Mouse (Mus musculus): ENCODE measurements around the gene Hoxa7.

The Hoxa7 gene

DNA sequence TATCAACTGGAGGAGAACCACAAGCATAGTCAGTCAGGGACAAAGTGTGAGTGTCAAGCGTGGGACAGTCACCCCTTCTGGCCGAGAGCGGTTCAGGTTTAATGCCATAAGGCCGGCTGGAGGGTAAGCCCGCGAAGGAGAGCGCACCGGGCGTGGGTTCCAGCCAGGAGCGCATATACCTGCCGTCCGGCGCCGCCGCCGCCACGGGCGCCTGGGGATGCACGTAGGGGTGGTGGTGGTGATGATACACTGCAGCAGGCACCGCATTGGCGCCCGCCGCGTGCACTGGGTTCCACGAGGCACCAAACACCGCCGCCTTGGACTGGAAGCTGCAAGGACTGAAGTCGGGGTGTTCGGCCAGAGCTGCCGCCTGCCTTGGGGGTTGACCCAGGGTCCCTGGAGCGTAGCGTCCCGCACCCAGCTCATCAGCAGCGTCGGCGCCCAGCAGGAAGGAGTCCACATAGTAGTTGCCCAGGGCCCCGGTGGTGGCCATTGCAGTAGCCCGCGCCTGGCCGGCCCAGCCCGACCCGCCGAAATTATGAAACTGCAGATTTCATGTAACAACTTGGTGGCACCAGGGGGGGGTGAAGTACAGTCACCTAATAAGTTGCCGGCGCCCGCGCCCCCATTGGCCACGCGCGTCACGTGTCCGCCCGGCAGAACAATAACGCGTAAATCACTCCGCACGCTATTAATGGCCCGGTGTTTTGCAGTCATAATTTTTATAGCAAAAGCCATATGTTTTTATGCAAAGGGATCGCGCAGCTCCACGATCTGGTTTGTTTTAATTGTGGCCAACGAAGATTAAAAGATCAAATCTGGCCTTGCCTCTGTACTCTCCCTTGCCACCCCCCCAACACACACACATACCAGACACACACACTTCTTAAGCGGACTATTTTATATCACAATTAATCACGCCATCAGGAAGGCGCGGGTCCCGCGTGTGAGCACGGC, 4.2 kb upstream of the Hoxa7 start:
- peak; percentile 94 to 95 for DNase-seq

DNA sequence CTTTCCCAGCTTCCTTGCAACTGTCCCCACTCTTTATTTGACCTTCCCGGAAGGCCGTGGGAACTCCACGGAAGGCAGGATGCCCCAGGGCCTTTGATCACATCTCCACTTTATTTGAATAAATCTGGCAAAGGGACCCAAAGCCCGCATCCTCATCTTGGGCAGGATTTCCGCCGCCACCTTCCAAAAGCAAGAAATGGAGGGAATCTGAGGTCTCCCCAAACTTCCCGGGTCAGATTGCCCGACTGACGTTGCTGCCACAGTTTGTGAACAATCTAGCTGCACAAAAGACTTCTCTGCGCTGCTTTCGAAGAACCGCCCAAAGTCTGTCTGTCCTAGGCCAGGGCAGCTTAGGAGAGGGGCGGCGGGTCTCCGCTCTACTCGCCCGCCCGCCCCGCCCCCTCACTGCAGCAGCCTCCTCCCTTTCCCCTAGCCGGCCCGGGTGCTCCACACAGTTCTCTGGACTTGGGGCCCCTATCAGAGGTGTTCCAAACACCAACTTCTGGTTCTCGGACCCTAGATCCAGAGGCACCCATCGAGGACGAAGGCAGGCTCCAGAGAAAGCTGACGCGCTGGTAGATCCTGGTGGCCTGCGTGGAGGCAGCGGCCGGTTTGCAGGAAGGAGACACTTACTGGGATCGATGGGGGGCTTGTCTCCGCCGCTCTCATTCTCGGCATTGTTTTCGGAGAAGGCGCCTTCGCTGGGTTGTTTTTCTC, 3.4 kb upstream of the Hoxa7 start:
- peak in 1 of 2 experiments; percentile 61 for DNase-seq

DNA sequence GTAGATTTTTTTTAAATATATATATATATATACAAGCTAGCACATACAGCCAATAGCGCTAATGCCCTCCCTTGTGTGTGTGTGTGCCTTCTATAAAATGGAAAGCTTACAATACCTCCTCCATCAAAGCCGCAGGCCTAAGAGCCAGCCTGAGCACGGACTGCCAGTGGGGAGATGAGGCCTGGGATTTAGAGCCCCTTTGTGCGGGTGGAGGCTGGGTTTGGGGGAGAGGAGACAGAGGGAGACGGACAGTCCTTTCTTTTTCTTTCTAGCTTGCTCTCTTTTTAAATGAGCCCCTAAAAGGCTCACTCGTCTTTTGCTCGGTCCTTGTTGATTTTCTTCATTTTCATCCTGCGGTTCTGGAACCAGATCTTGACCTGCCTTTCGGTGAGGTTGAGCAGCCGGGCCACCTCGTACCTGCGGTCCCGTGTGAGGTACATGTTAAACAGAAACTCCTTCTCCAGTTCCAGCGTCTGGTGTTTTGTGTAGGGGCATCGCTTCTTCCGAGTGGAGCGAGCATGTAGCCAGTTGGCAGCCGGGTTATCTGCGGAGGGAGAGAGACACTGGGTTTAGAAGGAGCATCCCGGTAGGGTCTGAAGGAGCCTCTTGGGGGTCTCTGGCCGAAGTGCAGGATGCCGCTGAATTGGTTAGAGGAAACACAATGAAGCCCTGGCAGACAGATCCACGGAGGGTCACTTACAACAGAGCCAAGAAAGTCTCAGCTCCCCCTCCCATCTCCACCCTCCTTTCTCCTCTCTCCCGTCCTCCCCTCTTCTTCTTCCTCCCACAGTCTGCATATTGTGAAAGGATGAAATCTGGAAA, 2.5 kb upstream of the Hoxa7 start:
- peak in 1 of 2 experiments; percentile 56 for DNase-seq

DNA sequence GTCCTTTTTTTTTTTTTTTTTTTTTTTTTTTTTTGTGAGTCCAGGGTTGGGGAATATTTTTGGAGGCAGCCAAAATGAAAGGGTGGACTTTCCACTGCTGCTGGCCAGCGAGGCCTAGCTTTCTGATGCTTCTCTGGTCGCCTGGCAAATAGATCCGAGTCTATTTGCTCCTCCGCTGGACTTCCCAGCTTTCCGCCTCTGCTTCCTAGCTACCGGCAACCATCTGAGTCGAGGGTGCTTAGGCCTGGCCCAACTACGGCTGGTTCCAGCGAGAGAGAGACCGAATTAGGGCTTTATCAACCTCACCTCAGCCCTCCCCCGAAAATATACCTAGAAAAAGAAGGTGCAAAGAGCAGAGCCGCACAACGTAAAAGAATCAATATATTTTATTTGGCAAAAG, 1.1 kb upstream of the Hoxa7 start:
- DNase-seq: peak in 1 of 2 experiments; percentile 52

DNA sequence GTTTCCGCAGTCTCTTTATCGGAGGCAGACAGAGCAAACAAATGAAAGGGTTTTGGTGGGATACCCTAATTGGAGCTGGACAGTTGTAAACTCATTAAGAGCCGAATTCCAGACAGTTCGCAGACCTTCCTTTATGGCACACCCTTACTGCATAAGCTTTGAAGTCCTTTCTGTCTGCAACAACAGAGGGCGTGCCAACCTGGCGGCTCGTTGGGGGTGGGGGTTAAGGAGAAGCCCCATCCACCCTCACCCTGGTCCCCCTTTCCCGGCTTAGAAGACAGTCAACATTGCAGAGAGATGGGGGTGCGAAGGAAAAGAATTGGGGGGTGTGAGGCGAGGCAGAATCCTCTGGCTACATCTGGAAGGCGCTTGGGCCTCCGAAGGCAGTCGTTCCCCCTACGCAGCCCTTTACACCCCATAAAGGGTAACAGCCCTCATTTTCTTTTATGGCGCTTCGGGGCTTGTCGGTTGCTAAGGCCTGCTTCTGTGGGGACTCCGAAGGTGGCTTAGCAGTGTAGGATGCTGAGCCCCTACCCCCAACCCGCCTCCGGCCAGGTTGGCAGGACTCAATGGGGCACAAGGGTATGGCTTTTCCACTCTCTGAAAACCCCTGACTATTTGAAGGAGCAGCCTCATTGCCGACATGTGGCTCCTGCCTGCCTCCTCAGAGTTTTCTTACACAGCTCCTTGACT, 485 bp upstream of the Hoxa7 start:
- peak in 1 of 2 experiments; percentile 77 for DNase-seq

DNA sequence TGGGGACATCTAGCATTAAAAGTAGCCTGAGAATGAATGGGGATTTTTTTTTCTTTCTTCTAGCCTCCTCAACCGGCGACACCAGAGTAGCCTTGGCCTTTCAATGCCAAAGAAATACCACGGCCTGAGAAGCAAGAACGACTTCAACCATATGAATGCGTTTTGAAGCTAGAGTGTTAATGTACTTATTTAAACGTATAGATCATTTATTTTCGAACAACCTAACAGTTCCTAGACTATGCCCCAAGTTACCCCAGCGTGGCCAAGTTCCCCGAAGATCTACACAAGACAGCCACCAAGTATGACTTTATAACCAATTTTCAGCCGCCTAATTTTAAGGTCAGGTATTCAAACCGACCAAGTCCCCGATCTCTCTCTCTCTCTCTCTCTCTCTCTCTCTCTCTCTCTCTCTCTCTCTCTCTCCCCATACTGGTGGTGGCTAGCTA, 766 bp downstream of the Hoxa7 start:
- peak in 1 of 2 experiments; percentile 27 for DNase-seq

DNA sequence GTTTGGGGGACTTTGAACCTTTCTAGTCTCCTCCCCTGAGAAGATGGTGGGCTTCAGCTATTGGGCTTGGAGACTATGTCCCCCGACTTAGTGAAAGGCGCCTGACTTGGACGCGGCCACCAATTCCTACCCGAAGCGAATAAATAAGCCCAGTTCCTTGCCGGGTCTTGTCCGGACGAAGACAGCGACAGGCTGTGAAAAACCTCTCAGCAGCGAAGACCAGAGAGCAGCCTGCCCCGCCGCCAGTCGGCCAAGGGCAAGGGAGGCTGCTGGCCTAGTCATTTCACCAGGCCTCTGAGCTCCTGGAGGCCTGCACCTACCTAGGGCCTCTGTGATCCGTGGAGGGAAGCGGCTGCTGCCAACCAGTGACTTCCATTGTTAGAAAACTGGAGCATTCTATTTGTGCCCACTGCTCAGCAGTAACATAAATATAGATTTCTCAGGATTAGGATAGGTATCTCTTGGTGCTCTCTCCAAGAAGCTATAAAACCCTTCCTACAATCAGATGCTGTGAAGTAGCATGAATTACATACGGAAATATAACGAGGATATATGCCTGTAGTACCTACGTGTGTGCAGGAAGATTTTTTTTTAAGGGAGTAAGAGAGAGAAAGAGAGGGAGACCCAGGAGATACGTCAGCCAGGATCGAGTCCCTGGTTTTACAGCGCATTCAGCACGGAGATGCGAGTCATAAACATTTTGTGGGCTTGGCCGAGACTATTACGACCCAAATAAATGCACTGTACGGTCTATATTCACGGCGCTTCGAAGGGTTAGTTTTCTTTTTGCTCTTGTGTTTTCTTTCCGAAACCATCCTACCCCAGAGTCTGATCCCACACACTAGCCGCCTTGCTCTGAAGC, 1.4 kb downstream of the Hoxa7 start:
- DNase-seq: peak in 1 of 2 experiments; percentile 74

DNA sequence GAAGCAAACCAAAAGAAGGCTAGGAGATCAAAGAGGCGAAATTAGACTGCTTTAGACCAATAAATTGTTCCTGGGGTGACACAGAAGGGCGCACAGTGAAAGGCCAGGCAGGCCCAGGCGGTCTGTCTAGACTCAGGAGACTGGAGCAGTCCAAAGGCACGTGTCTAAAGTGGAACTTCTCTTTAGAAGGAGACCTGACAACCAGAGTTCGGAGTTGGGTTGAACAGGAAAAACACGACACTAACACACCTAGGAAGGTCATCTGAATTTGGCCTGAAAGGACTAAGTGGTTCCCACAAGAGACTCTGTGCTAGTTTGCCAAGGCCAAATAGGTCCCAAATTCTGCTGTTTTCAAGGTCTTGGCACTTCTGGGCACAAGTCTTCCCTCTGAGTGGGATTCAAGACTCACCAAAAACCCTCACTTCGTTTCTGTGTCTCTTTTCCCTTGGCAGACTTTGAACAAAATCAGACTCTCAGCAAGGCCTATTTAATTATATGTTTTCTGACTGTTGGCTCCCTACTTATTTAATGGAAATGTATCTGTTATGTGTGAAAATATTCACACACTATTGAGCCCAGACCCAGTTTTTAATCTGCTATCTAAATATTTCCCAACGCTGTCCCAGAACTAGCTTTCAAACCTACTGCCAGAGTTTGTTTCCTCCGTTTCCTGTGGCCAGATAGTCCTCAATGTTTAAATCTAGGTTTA, 2.3 kb downstream of the Hoxa7 start:
- peak in 1 of 2 experiments; percentile 50 for DNase-seq

DNA sequence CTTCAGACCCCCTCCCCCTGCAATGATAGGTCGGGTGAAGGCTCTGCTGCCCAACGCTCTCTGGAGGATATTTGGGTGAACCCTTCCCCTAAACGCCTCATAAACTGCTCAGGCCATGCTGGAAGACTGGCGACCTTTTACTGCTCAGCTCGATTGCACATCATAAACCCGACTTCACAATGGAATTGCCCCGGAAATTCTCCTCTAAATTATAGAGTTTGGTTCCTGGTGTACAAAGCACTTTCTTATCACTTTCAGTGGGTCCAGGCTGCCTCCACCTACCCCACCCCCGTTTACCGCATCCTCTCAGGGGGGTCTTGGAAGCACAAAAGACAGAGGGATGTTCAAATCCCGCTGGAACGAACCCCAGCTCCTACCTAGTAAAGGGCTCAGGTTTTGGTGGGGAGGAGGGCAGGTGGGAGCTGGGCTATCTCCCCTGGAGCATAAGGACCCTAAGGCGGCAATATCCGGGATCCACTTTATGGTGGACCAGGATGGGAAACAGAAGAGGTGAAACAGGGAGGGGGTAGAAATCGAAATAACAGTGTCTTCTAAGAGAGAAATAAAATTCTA, 2.9 kb downstream of the Hoxa7 start:
- peak in 1 of 2 experiments; percentile 40 for DNase-seq

DNA sequence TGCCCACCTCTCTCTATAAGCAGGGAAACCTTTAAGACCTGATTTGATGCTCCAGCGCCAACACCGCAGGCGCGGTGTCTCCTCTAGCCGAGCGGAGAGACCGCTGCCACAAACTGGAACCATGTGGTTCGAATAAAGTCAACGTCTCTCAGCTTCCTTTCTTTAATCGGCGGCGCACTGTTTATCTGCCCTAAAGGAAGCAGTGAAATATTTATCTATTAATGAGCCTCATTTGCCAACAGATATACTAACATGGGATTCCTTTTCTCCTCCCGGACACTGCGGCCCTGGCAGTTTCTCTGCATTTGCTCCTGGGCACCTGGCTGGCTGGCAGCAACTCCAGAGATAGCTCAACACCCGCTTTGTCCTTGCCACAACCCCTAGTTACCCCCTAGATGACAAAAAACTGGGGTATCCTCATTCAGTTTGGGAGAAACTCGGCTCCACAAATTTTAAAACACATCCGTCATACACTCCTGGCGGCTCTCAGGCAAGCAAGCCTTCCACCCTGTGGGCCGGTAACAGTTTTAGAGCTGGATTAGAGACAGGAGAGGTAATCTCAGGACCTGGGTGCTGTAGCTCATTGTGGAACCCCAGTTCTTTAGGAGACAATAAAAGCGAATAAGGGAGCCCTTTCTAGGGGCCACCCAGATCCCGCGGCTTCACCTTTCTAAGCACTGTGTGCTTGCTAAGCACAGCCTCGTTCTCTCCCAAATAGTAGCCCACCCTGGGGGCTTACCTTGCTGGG, 3.6 kb downstream of the Hoxa7 start:
- DNase-seq: peak in 1 of 2 experiments; percentile 58

DNA sequence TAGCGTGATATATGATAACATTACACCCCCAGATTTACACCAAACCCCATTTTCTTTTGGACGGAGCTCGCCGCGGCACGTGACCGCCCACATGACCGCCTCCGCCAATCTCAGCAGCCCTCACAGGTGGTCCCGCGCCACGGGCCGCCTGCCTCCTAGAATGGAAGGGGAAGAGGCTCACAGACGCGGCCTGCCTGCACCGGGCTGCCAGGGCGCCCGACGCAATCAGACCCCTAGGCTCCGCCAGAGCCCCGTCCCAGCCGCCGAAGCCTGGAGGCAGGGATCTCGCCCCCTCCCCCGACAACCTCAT, 4.2 kb downstream of the Hoxa7 start:
- peak; percentile 96 for DNase-seq

DNA sequence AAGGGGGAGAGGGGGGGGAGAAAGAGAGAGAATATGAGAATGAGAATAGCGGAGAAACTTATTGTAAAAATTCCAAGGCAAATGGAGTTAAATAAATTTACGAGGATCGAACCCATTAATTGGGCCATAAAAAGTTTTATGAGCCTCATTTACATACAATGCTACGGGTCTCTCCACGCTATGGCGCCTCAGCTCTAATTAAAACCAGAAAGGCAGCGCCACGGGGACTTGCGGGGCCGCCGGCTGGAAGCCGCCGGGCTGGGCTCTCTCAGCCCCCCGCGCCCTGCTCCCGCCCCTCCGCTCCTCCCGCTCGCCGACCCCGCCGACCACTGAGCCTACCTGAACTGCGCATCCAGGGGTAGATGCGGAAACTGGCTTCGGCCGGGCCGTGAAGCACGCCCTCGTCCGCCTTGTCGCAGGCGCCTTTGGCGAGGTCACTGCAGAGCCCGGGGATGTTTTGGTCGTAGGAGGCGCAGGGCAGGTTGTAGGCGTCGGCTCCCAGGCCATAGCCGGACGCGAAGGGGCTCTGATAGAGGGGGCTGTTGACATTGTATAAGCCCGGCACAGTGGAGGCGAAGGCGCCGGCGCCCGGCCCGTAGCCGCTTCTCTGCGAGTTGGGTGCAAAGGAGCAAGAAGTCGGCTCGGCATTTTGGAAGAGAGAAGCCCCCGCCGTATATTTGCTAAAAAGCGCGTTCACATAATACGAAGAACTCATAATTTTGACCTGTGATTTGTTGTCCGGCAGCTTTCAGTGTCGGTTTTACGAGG, 4.8 kb downstream of the Hoxa7 start:
- DNase-seq: peak in 1 of 2 experiments; percentile 73

DNA sequence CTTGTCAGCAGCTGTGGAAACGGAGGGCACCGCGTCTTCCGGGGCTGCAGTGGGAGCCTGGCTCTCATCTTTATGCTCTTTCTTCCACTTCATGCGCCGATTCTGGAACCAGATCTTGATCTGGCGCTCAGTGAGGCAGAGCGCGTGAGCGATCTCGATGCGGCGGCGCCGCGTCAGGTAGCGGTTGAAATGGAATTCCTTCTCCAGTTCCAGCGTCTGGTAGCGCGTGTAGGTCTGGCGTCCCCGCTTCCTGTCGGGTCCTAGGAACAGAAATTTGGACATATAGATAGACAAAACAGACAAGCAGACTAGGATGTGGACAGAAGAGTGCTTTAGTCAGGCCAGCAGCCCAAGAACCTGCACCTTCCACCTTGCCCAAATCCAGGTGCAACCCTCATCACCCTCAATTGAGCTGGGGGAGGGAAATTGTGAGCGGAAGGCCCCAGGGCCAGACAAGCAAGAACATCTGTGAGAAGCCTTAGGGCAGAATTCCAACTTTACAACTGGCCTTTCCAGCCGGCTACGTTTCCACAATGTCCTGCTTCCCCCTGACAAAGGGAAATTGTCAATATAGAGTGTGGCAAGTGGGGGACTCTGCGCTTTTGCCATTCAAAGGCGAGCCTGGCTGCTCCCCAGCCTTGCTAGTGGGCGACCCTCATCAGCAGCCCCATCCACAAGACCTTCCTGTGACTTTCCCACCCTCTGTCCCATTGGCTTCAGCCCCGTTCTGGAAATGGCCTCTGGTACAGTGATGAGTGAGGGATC, 5.7 kb downstream of the Hoxa7 start:
- peak; percentile 12 to 64 for DNase-seq

DNA sequence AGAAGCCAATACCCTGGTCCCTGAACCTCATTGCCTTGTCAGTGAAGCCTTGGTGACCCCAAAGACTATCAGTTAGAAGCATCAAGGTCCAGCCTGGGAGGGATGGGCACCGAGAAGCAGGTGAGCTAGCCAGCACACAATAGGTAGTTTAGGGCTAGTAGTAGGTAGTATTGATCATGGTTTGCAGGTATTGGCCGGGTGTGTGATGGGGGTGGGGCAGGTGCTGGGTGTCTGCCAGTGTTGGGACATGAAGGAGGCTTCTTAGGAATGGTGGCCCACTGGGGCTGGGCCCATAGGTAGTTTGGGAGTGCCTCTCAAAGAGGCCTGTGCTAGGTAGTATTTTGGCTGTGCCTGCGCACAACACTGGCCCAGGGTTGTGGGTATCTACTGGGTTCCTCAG, 6.6 kb downstream of the Hoxa7 start:
- peak in 1 of 2 experiments; percentile 45 for DNase-seq

DNA sequence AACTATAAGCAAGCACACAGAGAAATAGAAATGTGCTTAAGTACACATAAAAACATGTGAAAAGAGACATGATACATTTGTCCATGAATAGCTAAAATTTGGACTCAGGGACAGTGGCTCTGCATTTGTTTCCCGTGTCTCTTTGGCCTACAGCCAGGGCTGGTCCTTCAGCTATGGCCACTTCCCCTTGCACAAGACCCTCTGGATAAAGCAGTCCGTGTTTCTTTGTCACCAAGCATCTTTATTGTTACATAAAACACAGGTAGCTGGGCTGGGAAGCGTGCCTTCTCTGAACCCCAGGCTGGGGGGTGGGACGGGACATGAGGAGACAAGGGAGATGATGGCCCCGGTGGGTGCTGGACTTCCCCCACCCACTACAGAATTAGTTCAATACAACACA, 7.4 kb downstream of the Hoxa7 start:
- peak in 1 of 2 experiments; percentile 49 for DNase-seq

DNA sequence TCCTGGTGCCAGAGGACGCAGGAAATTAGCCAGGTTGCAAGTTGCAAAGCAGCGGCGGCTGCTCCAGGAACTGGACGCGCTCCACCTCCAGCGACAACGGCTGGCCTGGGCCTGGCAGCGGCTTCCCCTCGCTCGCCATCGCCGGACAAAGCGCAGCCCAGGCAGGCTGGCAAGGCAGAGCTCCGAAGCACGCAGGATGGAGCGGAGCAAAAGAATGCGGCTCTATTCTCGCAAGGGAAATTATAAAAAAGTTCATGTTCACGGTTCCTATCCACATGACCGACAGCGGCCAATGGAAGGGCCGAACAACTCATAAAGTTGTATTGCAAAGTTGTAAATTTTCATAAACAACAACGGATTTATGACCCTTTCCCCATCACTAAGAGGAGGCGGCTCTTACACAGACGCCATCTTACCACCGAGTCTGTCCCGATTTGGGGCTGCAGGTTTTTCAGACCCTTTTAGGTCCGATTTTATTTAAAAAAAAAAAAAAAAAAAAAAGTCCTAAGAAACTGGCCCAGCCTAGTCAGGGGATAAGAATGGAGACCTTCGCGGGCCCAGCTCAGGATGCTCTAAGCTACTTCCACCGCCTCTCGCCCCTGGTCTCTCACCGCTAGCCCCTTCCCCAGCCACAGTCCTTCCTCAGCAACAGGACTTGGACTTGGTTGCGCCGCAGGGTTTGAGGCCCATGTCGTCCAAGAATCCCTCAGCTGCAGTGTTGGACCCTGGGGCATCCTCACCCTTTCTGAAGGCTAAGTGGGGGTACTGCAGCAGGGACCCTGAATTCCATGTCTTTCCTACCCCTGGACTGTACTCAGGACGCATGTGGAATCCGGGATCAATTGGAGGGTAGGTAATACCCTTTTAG, 8.3 kb downstream of the Hoxa7 start, which contains the start of the genes Hoxa3 and Gm28308:
Hoxa3 (minus strand) TSS at position 218 of the 868 bp plus-strand sequence.
Gm28308 (minus strand) TSS at position 221 of the 868 bp plus-strand sequence.
- peak; percentile 85 to 88 for DNase-seq
